Mouse (Mus musculus): ENCODE measurements at regions not wholly inside any gene's neighbourhood (a gene's known extent, or its start where the extent isn't known, plus 50 kb on each side); places are given as distances from the start of the nearest gene placed in this dataset.

DNA sequence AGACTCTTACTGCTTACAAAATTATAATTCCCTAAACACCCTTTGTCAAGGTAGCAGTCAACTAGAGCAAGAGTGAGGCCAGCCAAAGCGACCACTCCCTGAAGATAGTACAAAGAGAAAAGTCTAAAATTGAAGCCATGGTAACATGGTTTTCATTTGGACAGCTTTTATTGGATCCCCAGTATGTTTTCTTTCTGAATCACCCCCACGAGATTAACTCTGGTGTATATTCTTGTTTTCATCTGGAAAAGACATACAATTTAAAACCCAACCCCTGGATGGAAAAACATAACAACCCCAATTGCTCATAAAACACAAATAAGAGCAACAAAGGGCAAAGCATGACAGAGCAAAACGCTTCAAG lies 1339.0 kb downstream of the Zfp704 start:
- Histone ChIP-seq H3K4me2 (ENCODE audit: low read depth) (no peak overlapping the region), H3ac (ENCODE audit: control insufficient read depth, insufficient read length) (no peak overlapping the region), H3K4me3 (no peak overlapping the region), H3K27me3 (ENCODE audit: control insufficient read depth, insufficient read depth, insufficient read length) (no peaks in the 10 kb centered on the region), H3K79me2 (ENCODE audit: control insufficient read depth, insufficient read depth) (no peaks in the 10 kb centered on the region), H3K36me3 (ENCODE audit: control insufficient read depth, insufficient read depth) (no peaks in the 10 kb centered on the region)
- TF ChIP-seq USF1 (IDR thresholded peaks at IDR 0.05; ENCODE audit: low read depth) (no peak), TCF3 (IDR thresholded peaks at IDR 0.05; ENCODE audit: insufficient read length, low read depth) (no peak), MYOG (IDR thresholded peaks at IDR 0.05; ENCODE audit: control insufficient read depth in 1 of 3, insufficient read depth in 1 of 3, insufficient read length in 2 of 3, low read depth in 2 of 3) (no peak), REST (IDR thresholded peaks at IDR 0.05; ENCODE audit: insufficient read depth, insufficient read length) (no peak), POLR2A (IDR thresholded peaks at IDR 0.05; ENCODE audit: insufficient read length, low read depth) (no peak), E2F4 (IDR thresholded peaks at IDR 0.05; ENCODE audit: insufficient read depth) (no peak), SRF (IDR thresholded peaks at IDR 0.05; ENCODE audit: control insufficient read depth, insufficient read length, low read depth) (no peak), CEBPB (IDR thresholded peaks at IDR 0.05; ENCODE audit: insufficient read depth, poor library complexity, severe bottlenecking) (no peak), POLR2AphosphoS2 (IDR thresholded peaks at IDR 0.05; ENCODE audit: insufficient read length, low read depth) (no peak), MAX (IDR thresholded peaks at IDR 0.05; ENCODE audit: low read depth) (no peak), MYOD1 (IDR thresholded peaks at IDR 0.05; ENCODE audit: control insufficient read depth in 1 of 3, insufficient read length in 2 of 3, low read depth in 2 of 3) (no peak), TCF12 (IDR thresholded peaks at IDR 0.05; ENCODE audit: insufficient read depth, poor library complexity, severe bottlenecking) (no peak)

DNA sequence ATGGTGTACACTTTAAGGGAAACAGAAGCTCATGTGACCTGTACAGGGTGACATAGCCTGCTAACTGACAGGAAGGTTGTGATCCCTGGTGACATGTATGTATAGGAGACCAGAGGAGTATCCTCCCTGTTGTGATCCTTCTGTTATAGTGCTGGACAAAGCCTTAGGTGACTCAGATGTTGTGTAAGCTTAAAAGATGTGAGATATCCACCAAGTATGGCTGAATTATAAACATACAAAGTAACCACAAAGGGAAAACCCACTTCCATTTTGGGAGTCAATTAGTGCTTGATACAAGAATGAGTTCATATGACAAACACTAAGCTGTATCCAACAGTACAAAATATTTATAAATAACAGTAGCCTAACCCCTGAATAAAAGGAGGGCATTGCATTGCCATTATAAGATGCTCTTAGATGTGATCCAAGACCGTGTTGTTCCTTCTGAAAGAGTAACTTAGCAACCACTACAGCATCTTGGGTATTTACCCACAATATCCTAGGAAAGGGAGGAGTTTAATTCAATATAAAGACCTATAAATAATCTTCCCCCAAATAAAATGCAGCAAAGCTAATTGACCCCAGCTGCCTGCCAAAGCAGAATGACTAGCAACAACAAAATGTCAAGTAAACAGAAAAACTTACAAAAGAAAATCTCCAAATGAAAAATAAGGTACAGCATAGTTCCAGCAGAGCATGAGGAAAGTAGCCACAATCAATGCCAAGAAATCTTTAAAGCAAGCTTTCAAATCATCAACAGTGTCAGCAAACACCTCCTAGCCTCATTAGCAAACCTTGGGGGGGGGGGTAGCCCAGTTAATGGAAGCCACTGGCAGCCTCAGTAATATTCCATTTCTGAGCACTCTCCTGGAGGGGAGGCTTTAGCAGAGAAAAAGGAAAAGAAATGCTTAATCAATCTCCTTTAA lies 1339.6 kb downstream of the Zfp704 start:
- H3K36me3 ChIP-seq (ENCODE audit: control insufficient read depth, insufficient read depth): no peaks in the 10 kb centered on the region
- no peak overlapping the region for H3K4me2 ChIP-seq (ENCODE audit: low read depth)
- no peaks in the 10 kb centered on the region for H3K79me2 ChIP-seq (ENCODE audit: control insufficient read depth, insufficient read depth)
- H3K4me3 ChIP-seq: no peak overlapping the region
- TF ChIP-seq TCF3 (IDR thresholded peaks at IDR 0.05; ENCODE audit: insufficient read length, low read depth) (no peak), REST (IDR thresholded peaks at IDR 0.05; ENCODE audit: insufficient read depth, insufficient read length) (no peak), CEBPB (IDR thresholded peaks at IDR 0.05; ENCODE audit: insufficient read depth, poor library complexity, severe bottlenecking) (0 out of 2 replicates have a peak, but pooled peaks have one; percentile 8)
- no peaks in the 10 kb centered on the region for H3K27me3 ChIP-seq (ENCODE audit: control insufficient read depth, insufficient read depth, insufficient read length)
- H3ac ChIP-seq (ENCODE audit: control insufficient read depth, insufficient read length): no peak overlapping the region

DNA sequence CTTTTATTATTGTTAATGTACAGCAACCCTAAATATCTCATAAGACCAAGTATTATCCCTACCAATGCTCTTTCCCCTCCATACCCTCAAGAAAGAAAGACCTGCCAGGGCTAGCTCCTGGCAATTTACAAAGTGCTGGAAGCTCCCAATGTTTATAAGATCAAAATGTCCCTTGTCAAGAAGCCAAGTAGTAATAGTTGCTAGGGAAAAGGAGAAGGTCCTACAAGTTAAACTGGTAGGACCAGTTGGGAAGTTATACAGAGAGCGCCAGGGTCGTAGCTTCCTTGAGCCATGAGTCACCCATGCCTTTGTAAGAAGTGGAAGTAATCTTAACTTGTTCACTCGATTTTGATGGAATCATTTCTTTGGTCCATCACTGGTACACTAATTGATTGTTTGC lies 1344.1 kb downstream of the Zfp704 start:
- TF ChIP-seq POLR2AphosphoS2 (IDR thresholded peaks at IDR 0.05; ENCODE audit: insufficient read length, low read depth) (no peak), E2F4 (IDR thresholded peaks at IDR 0.05; ENCODE audit: insufficient read depth) (no peak), TCF12 (IDR thresholded peaks at IDR 0.05; ENCODE audit: insufficient read depth, poor library complexity, severe bottlenecking) (no peak), CEBPB (IDR thresholded peaks at IDR 0.05; ENCODE audit: insufficient read depth, poor library complexity, severe bottlenecking) (no peak), SRF (IDR thresholded peaks at IDR 0.05; ENCODE audit: control insufficient read depth, insufficient read length, low read depth) (no peak), MYOD1 (IDR thresholded peaks at IDR 0.05; ENCODE audit: control insufficient read depth in 1 of 3, insufficient read length in 2 of 3, low read depth in 2 of 3) (no peak), MYOG (IDR thresholded peaks at IDR 0.05; ENCODE audit: control insufficient read depth in 1 of 3, insufficient read depth in 1 of 3, insufficient read length in 2 of 3, low read depth in 2 of 3) (no peak), REST (IDR thresholded peaks at IDR 0.05; ENCODE audit: insufficient read depth, insufficient read length) (no peak), MAX (IDR thresholded peaks at IDR 0.05; ENCODE audit: low read depth) (no peak), POLR2A (IDR thresholded peaks at IDR 0.05; ENCODE audit: insufficient read length, low read depth) (no peak), USF1 (IDR thresholded peaks at IDR 0.05; ENCODE audit: low read depth) (no peak), TCF3 (IDR thresholded peaks at IDR 0.05; ENCODE audit: insufficient read length, low read depth) (no peak)
- Histone ChIP-seq H3K4me3 (no peak overlapping the region), H3K4me2 (ENCODE audit: low read depth) (no peak overlapping the region), H3K79me2 (ENCODE audit: control insufficient read depth, insufficient read depth) (no peaks in the 10 kb centered on the region), H3K27me3 (ENCODE audit: control insufficient read depth, insufficient read depth, insufficient read length) (no peaks in the 10 kb centered on the region), H3ac (ENCODE audit: control insufficient read depth, insufficient read length) (no peak overlapping the region), H3K36me3 (ENCODE audit: control insufficient read depth, insufficient read depth) (no peaks in the 10 kb centered on the region)

DNA sequence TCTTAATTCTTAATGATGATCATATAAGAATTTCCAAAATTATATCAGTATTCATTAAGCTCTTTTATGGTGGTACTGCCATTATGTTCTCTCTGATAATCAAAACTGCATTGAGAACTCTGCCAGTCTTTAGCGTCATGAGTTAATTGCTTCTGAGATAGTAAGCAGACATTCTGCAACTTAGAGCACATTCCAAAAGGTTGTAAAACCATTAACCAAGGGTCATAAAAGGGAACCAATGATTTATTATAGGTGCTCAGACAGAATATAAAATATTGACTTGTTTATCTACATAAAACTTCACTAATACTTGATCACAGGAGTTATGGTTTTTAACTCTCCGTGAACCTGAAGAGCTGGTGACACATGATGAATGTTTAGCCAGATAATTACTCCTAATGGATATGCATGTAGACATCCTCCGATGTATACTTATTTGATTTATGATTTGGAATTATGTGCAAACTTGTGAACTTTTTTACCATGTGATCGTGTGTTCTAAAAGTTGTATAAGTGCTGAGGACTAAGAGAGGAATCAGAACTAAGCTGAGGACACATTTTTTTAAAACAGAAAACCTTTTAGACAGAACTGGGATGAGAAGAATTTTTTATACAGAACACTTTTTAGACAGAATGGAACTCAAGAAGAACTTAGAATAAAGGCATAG lies 1345.4 kb downstream of the Zfp704 start:
- TF ChIP-seq CEBPB (IDR thresholded peaks at IDR 0.05; ENCODE audit: insufficient read depth, poor library complexity, severe bottlenecking): no peak
- TF ChIP-seq MAX (IDR thresholded peaks at IDR 0.05; ENCODE audit: low read depth): no peak
- no peak for TF ChIP-seq REST (IDR thresholded peaks at IDR 0.05; ENCODE audit: insufficient read depth, insufficient read length)
- TF ChIP-seq MYOG (IDR thresholded peaks at IDR 0.05; ENCODE audit: control insufficient read depth in 1 of 3, insufficient read depth in 1 of 3, insufficient read length in 2 of 3, low read depth in 2 of 3): no peak
- no peak for TF ChIP-seq POLR2AphosphoS2 (IDR thresholded peaks at IDR 0.05; ENCODE audit: insufficient read length, low read depth)
- no peak for TF ChIP-seq TCF3 (IDR thresholded peaks at IDR 0.05; ENCODE audit: insufficient read length, low read depth)
- TF ChIP-seq TCF12 (IDR thresholded peaks at IDR 0.05; ENCODE audit: insufficient read depth, poor library complexity, severe bottlenecking): no peak
- TF ChIP-seq E2F4 (IDR thresholded peaks at IDR 0.05; ENCODE audit: insufficient read depth): no peak
- TF ChIP-seq SRF (IDR thresholded peaks at IDR 0.05; ENCODE audit: control insufficient read depth, insufficient read length, low read depth): no peak
- TF ChIP-seq MYOD1 (IDR thresholded peaks at IDR 0.05; ENCODE audit: control insufficient read depth in 1 of 3, insufficient read length in 2 of 3, low read depth in 2 of 3): no peak
- TF ChIP-seq USF1 (IDR thresholded peaks at IDR 0.05; ENCODE audit: low read depth): no peak
- no peak for TF ChIP-seq POLR2A (IDR thresholded peaks at IDR 0.05; ENCODE audit: insufficient read length, low read depth)
- no peaks in the 10 kb centered on the region for H3K79me2 ChIP-seq (ENCODE audit: control insufficient read depth, insufficient read depth)
- no peak overlapping the region for H3K4me3 ChIP-seq
- H3ac ChIP-seq (ENCODE audit: control insufficient read depth, insufficient read length): no peak overlapping the region
- H3K36me3 ChIP-seq (ENCODE audit: control insufficient read depth, insufficient read depth): no peaks in the 10 kb centered on the region
- no peak overlapping the region for H3K4me2 ChIP-seq (ENCODE audit: low read depth)
- H3K27me3 ChIP-seq (ENCODE audit: control insufficient read depth, insufficient read depth, insufficient read length): no peaks in the 10 kb centered on the region

Data from myocyte (in vitro differentiated cells).